Mouse (Mus musculus) urinary bladder, postnatal 36 days (tissue): ENCODE measurements around the gene Timp2.

Source experiments
- DNase-seq, 2 experiments: peaks; one replicate each; pipeline ENCODE4 v3.0.0; 2022; ENCODE audit warnings: low spot score in 2 of 2, mixed read lengths in 1 of 2

Gene Timp2

GRCm38 (mm10) chr11:118369657-118370056 is 14.1 kb upstream of the Timp2 start:
- no peak for DNase-seq

GRCm38 (mm10) chr11:118369251-118369650 is 13.7 kb upstream of the Timp2 start:
- DNase-seq, result no peak

- no peak for DNase-seq
Measured at GRCm38 (mm10) chr11:118368330-118368729, 12.8 kb upstream of the Timp2 start.

- DNase-seq, result no peak
Measured at GRCm38 (mm10) chr11:118366559-118366958, 11.0 kb upstream of the Timp2 start.

- DNase-seq, result no peak
Measured at GRCm38 (mm10) chr11:118366108-118366507, 10.6 kb upstream of the Timp2 start.

- peak in 1 of 2 experiments; percentile 66 for DNase-seq
Measured at GRCm38 (mm10) chr11:118365171-118365570, 9.6 kb upstream of the Timp2 start.

GRCm38 (mm10) chr11:118364021-118364420 is 8.5 kb upstream of the Timp2 start:
- DNase-seq, result peak in 1 of 2 experiments; percentile 0

GRCm38 (mm10) chr11:118362971-118363518 is 7.5 kb upstream of the Timp2 start:
- peak in 1 of 2 experiments; percentile 53 for DNase-seq

GRCm38 (mm10) chr11:118362501-118362900 is 7.0 kb upstream of the Timp2 start:
- peak in 1 of 2 experiments; percentile 21 for DNase-seq

GRCm38 (mm10) chr11:118360907-118361341 is 5.4 kb upstream of the Timp2 start:
- peak in 1 of 2 experiments; percentile 56 for DNase-seq

GRCm38 (mm10) chr11:118360491-118360890 is 5.0 kb upstream of the Timp2 start:
- peak in 1 of 2 experiments; percentile 54 for DNase-seq

- peak; percentile 81 to 89 for DNase-seq
Measured at GRCm38 (mm10) chr11:118355205-118355604, 335 bp downstream of the Timp2 start.

GRCm38 (mm10) chr11:118354636-118355191 is 826 bp downstream of the Timp2 start:
- DNase-seq, result no peak

GRCm38 (mm10) chr11:118349494-118349893 is 6.0 kb downstream of the Timp2 start:
- DNase-seq, result no peak

- DNase-seq, result peak; percentile 50 to 59
Measured at GRCm38 (mm10) chr11:118348877-118349276, 6.7 kb downstream of the Timp2 start.

GRCm38 (mm10) chr11:118348419-118348818 is 7.1 kb downstream of the Timp2 start:
- no peak for DNase-seq

- DNase-seq, result no peak
Measured at GRCm38 (mm10) chr11:118347911-118348310, 7.6 kb downstream of the Timp2 start.

GRCm38 (mm10) chr11:118347391-118347790 is 8.1 kb downstream of the Timp2 start:
- no peak for DNase-seq

- no peak for DNase-seq
Measured at GRCm38 (mm10) chr11:118346395-118347096, 9.0 kb downstream of the Timp2 start.

- no peak for DNase-seq
Measured at GRCm38 (mm10) chr11:118345693-118346092, 9.8 kb downstream of the Timp2 start.

- no peak for DNase-seq
Measured at GRCm38 (mm10) chr11:118343629-118344028, 11.9 kb downstream of the Timp2 start.

- no peak for DNase-seq
Measured at GRCm38 (mm10) chr11:118342400-118342981, 13.0 kb downstream of the Timp2 start, which contains the start of gene Cep295nl. Cep295nl (minus strand) TSS chr11:118342500.
